13 mouse cellular contexts compared by ENCODE assay signal in the genomic region with DNA sequence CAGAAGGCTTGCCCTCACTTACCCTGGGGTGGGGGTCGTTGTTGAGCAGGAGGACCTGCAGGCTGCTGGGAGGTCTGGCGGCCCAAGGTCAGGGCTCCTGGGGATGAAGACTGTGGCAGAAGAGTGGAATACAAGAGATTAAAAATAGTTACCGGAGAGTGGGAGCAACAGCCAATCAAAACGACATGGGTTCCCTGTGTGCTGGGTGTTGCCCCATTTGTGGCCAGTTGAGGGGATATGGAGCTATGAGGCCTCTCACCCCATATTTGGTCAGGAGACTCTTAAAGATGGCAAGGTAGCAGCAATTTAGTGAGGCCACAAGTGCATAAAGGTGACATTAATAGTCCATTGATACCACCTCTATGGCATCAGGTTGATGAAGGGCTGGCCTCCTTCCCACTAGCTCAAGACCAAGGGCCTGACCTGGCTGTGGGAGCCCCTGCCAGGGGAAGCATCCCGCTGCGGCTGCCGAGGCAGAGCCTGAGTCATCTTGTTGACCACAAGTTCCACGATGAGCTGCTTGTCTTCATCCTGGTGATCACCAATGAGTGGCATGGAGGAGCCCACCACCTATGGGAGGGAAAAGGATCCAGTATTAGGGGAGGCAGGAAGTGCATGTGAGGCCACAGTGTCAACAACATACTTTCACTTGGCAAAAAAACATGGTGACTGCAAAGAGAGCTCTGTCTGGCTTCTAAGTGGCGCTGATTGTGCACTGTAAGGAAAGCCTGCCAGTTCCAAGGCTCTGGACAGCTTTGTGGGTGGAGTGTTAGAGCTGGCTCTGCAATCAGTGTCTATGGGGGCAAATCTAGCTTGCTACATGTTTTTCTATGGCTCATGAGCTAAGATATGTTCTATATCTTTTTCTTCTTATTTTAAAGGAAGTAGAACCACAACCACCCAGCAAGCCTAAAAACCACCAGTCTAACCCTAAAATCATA. TPM values are rescaled to one million over a fixed set of nuclear protein-coding genes. Genes with fewer than 3 reads are reported as not detected.
DNase-seq lines count a peak whose midpoint lies in the region; ATAC-seq and TF ChIP-seq lines count a peak whose summit lies in the region.
"Had no signal": no experiment of that assay in that cellular context is flagged by ENCODE, and none has a peak within 500 bp of the region (broad histone marks: within the 10 kb centered on the region; RNA-seq: fewer than 3 reads in every experiment).

No protein-coding gene starts in this region.

- no peaks in the 10 kb centered on the region for H3K9me3 ChIP-seq in intestine, embryonic 16.5 days (ENCODE audit: control insufficient read depth, low read length)
- H3K9me3 ChIP-seq in intestine, embryonic 15.5 days = no peaks in the 10 kb centered on the region
- H3K9me3 ChIP-seq in E14TG2a.4 (ENCODE audit: low read length) = no peaks in the 10 kb centered on the region
- no peaks in the 10 kb centered on the region for H3K9me3 ChIP-seq in embryonic facial prominence, embryonic 14.5 days (ENCODE audit: control insufficient read depth, low read length)
- H3K9me3 ChIP-seq: G1E; neural tube, embryonic 13.5 days; stomach, embryonic 15.5 days had no signal

- H3K4me2 ChIP-seq in intestine, embryonic 16.5 days (ENCODE audit: low read depth, low read length) = no peak overlapping the region
- H3K4me2 ChIP-seq in intestine, embryonic 15.5 days (replicated peaks) = no peak overlapping the region
- H3K4me2 ChIP-seq in embryonic facial prominence, embryonic 14.5 days (ENCODE audit: low read depth, low read length) = 0 out of 2 replicates have a peak overlapping the region, but pooled peaks have one; percentile 7
- H3K4me2 ChIP-seq: neural tube, embryonic 13.5 days had no signal

- no peaks in the 10 kb centered on the region for H3K27me3 ChIP-seq in intestine, embryonic 16.5 days (replicated peaks; ENCODE audit: control insufficient read depth, insufficient read depth, low read length)
- no peaks in the 10 kb centered on the region for H3K27me3 ChIP-seq in intestine, embryonic 15.5 days (replicated peaks)
- H3K27me3 ChIP-seq in E14TG2a.4 (ENCODE audit: insufficient read depth, low read length) = no peaks in the 10 kb centered on the region
- H3K27me3 ChIP-seq in embryonic facial prominence, embryonic 14.5 days (replicated peaks; ENCODE audit: control insufficient read depth, insufficient read depth, low read length) = no peaks in the 10 kb centered on the region
- H3K27me3 ChIP-seq: neural tube, embryonic 13.5 days; stomach, embryonic 15.5 days had no signal

- TF ChIP-seq CTCF in E14TG2a.4 (conservative IDR thresholded peaks at IDR 0.05; ENCODE audit: low read length) = no peak

- ATAC-seq in intestine, embryonic 16.5 days = 0 out of 2 replicates have a peak, but pooled peaks have one; percentile 3
- ATAC-seq in intestine, embryonic 15.5 days = no peak
- ATAC-seq in embryonic facial prominence, embryonic 14.5 days (ENCODE audit: low read depth) = no peak
- peak; percentile 24 to 49; a peak in 3 of 4 replicates for ATAC-seq in hematopoietic stem cell, adult 5-6 weeks (replicated peaks in 1 of 2; ENCODE audit: insufficient read depth in 1 of 2, low FRiP score in 2 of 2, low TSS enrichment in 1 of 2, low read depth in 1 of 2, poor library complexity in 2 of 2, severe bottlenecking in 2 of 2)

- H3K27ac ChIP-seq in intestine, embryonic 16.5 days (ENCODE audit: low read length) = no peak overlapping the region
- H3K27ac ChIP-seq in intestine, embryonic 15.5 days = no peak overlapping the region
- H3K27ac ChIP-seq in embryonic facial prominence, embryonic 14.5 days (replicated peaks; ENCODE audit: low read depth, low read length) = no peak overlapping the region
- H3K27ac ChIP-seq: neural tube, embryonic 13.5 days; stomach, embryonic 15.5 days had no signal

- 0 out of 2 replicates have a peak, but pooled peaks cover 3% of the 10 kb centered on the region for H3K36me3 ChIP-seq in intestine, embryonic 16.5 days (ENCODE audit: control insufficient read depth, insufficient read depth, low read length)
- H3K36me3 ChIP-seq in intestine, embryonic 15.5 days = no peaks in the 10 kb centered on the region
- H3K36me3 ChIP-seq in E14TG2a.4 (ENCODE audit: insufficient read depth, low read length) = peaks cover 22% of the 10 kb centered on the region
- H3K36me3 ChIP-seq in embryonic facial prominence, embryonic 14.5 days (ENCODE audit: control insufficient read depth, insufficient read depth, low read length) = no peaks in the 10 kb centered on the region
- H3K36me3 ChIP-seq: stomach, embryonic 15.5 days had no signal

- no peaks in the 10 kb centered on the region for H3K4me1 ChIP-seq in intestine, embryonic 16.5 days (ENCODE audit: control insufficient read depth, insufficient read depth, low read length)
- no peaks in the 10 kb centered on the region for H3K4me1 ChIP-seq in intestine, embryonic 15.5 days (replicated peaks)
- peaks cover 43% of the 10 kb centered on the region for H3K4me1 ChIP-seq in E14TG2a.4 (replicated peaks; ENCODE audit: low read depth, low read length)
- peaks cover 8% of the 10 kb centered on the region; the same call in 1 of the 2 replicates for H3K4me1 ChIP-seq in embryonic facial prominence, embryonic 14.5 days (ENCODE audit: control insufficient read depth, insufficient read depth, low read length)
- H3K4me1 ChIP-seq: neural tube, embryonic 13.5 days had no signal

- 80% methylated on average over 9 of the region's 9 CpGs for WGBS in intestine, embryonic 16.5 days
- WGBS in intestine, embryonic 15.5 days = 74% methylated on average over 9 of the region's 9 CpGs
- 81% methylated on average over 9 of the region's 9 CpGs for WGBS in embryonic facial prominence, embryonic 14.5 days

- no peak overlapping the region for H3K9ac ChIP-seq in intestine, embryonic 16.5 days (ENCODE audit: low read depth, low read length)
- H3K9ac ChIP-seq in intestine, embryonic 15.5 days = no peak overlapping the region
- H3K9ac ChIP-seq in embryonic facial prominence, embryonic 14.5 days (ENCODE audit: low read depth, low read length) = 0 out of 2 replicates have a peak overlapping the region, but pooled peaks have one; percentile 5
- H3K9ac ChIP-seq: neural tube, embryonic 13.5 days; stomach, embryonic 15.5 days had no signal

- H3K4me3 ChIP-seq in intestine, embryonic 16.5 days (ENCODE audit: low read length) = no peak overlapping the region
- H3K4me3 ChIP-seq in intestine, embryonic 15.5 days (replicated peaks) = no peak overlapping the region
- H3K4me3 ChIP-seq in E14TG2a.4 (replicated peaks; ENCODE audit: low read length) = peak overlapping the region; percentile 67
- no peak overlapping the region for H3K4me3 ChIP-seq in embryonic facial prominence, embryonic 14.5 days (ENCODE audit: low read depth, low read length)
- H3K4me3 ChIP-seq: neural tube, embryonic 13.5 days; stomach, embryonic 15.5 days had no signal

- peak; percentile 16 for DNase-seq in embryonic facial prominence, embryonic 14.5 days (ENCODE audit: low spot score)
- no peak for DNase-seq in right cerebral cortex, postnatal 14 days
- DNase-seq in embryo, embryonic 9.5 days (ENCODE audit: extremely low spot score) = no peak
- DNase-seq in layer of hippocampus, adult 9-11 months = no peak
- DNase-seq: right cerebral cortex, postnatal 25 days had no signal

RNA-seq across cellular contexts. Expression of a gene that starts 6.5 kb away (rescaled TPM):
- 14.2 and 16.9 TPM in 2 replicates for polyA plus RNA-seq in intestine, embryonic 16.5 days (2015; fragmentation: Nextera tagmentation; extraction: Ambion mirVana)
- 18.2 and 20.0 TPM in 2 replicates for polyA plus RNA-seq in intestine, embryonic 15.5 days (2015; fragmentation: Nextera tagmentation; extraction: Ambion mirVana)
- 60.4 and 62.8 TPM in 2 replicates for polyA plus RNA-seq in embryonic facial prominence, embryonic 14.5 days (2014; fragmentation: Nextera tagmentation; extraction: Ambion mirVana)
- not detected in 2 replicates for total RNA-seq in hematopoietic stem cell, adult 5-6 weeks (2017)
- total RNA-seq: G1E; megakaryocyte-erythroid progenitor cell, adult 5-6 weeks had no signal
- polyA plus RNA-seq: G1E had no signal

RNA-seq across cellular contexts. Expression of a gene that starts 57.4 kb away (rescaled TPM):
- 1.2 and 1.5 TPM in 2 replicates for polyA plus RNA-seq in intestine, embryonic 16.5 days (2015; fragmentation: Nextera tagmentation; extraction: Ambion mirVana)
- 2.5 and 2.6 TPM in 2 replicates for polyA plus RNA-seq in intestine, embryonic 15.5 days (2015; fragmentation: Nextera tagmentation; extraction: Ambion mirVana)
- 4.5 and 5.2 TPM in 2 replicates for polyA plus RNA-seq in embryonic facial prominence, embryonic 14.5 days (2014; fragmentation: Nextera tagmentation; extraction: Ambion mirVana)
- not detected in 2 replicates for total RNA-seq in hematopoietic stem cell, adult 5-6 weeks (2017)
- total RNA-seq: G1E; megakaryocyte-erythroid progenitor cell, adult 5-6 weeks had no signal
- polyA plus RNA-seq: G1E had no signal

Comparison
In these comparisons a context has a peak if more than half of its experiments do, and no peak if none do; other contexts are left out.
1. ATAC-seq: peak in intestine, embryonic 16.5 days (single experiment) and hematopoietic stem cell, adult 5-6 weeks (2 of 2); none in intestine, embryonic 15.5 days (single experiment) and embryonic facial prominence, embryonic 14.5 days (single experiment).